Mouse (Mus musculus) hindbrain, postnatal 0 days (tissue): ENCODE data around the gene Gm5294. TPM values are rescaled to one million over a fixed set of nuclear protein-coding genes. Genes with fewer than 3 reads are reported as not detected.

Source experiments
- ATAC-seq: fragments of 200-750 bp; cut with Nextera tagmentation; 2 replicates; pipeline ENCODE4 v1.8.0; 2017; ENCODE audit warnings: mild to moderate bottlenecking, moderate TSS enrichment, moderate library complexity
- DNase-seq: peaks from one replicate; pipeline ENCODE4 v3.0.0-alpha.2; 2015; ENCODE audit warnings: low spot score
- H3K27ac ChIP-seq: fragments of 300-500 bp; sonication (generic); 2 replicates; pipeline ENCODE4 v1.5.1; 2014; ENCODE audit warnings: mild to moderate bottlenecking
- H3K27me3 ChIP-seq: fragments of 300-500 bp; sonication (generic); 2 replicates; pipeline ENCODE4 v1.6.1; 2014; ENCODE audit warnings: low read length, mixed read lengths; ENCODE audit not compliant: insufficient read depth
- H3K36me3 ChIP-seq: fragments of 300-500 bp; sonication (generic); 2 replicates; pipeline ENCODE4 v1.6.1; 2014; ENCODE audit warnings: low read length, mixed read lengths; ENCODE audit not compliant: insufficient read depth
- H3K4me1 ChIP-seq: fragments of 300-500 bp; sonication (generic); 2 replicates; pipeline ENCODE4 v1.6.1; 2014; ENCODE audit warnings: antibody characterized with exemption, low read length, mixed read lengths; ENCODE audit not compliant: insufficient read depth
- H3K4me2 ChIP-seq: fragments of 300-500 bp; sonication (generic); 2 replicates; pipeline ENCODE4 v1.6.1; 2014; ENCODE audit warnings: low read depth, mild to moderate bottlenecking, low read length, moderate library complexity, mixed read lengths
- H3K4me3 ChIP-seq: fragments of 300-500 bp; sonication (generic); 2 replicates; pipeline ENCODE4 v1.5.1; 2014; ENCODE audit warnings: low read length
- H3K9ac ChIP-seq: fragments of 300-500 bp; sonication (generic); replicated peaks from 2 replicates; pipeline ENCODE4 v1.6.1; 2014; ENCODE audit warnings: mild to moderate bottlenecking, low read length, moderate library complexity, mixed read lengths
- H3K9me3 ChIP-seq: fragments of 300-500 bp; sonication (generic); 2 replicates; pipeline ENCODE4 v1.6.1; 2016; ENCODE audit warnings: low read length, mixed read lengths
- CTCF ChIP-seq: IDR thresholded peaks from 2 replicates; pipeline ENCODE4 v1.5.1; 2016; ENCODE audit warnings: antibody characterized with exemption, control low read depth, low read depth
- WGBS: fragments of 180-500 bp; shearing (Covaris S2); extraction: QIAGEN DNeasy Blood & Tissue Kit; methylation state at CpG from one replicate; pipeline ENCODE4 v1.1.7; 2014; 5-methylcytosine and 5-hydroxymethylcytosine counted together
- polyA plus RNA-seq: library from polyadenylated mRNA; unstranded; fragments of >200 nt; fragmentation: Nextera tagmentation; extraction: Ambion mirVana; gene quantifications from 2 replicates; pipeline ENCODE4 v1.2.1, GENCODE M21; 2015
- total RNA-seq: library from RNA; depleted of rRNA; stranded (reverse); fragments of >200 nt; gene quantifications from 2 replicates; pipeline ENCODE4 v1.2.3, GENCODE M21; 2014; rRNA removed

Gm5294 gene
- total RNA-seq (1.0 TPM in 1 of 2 replicates, not detected in the other), polyA plus RNA-seq (0.48 and 0.59 TPM in 2 replicates)

DNA sequence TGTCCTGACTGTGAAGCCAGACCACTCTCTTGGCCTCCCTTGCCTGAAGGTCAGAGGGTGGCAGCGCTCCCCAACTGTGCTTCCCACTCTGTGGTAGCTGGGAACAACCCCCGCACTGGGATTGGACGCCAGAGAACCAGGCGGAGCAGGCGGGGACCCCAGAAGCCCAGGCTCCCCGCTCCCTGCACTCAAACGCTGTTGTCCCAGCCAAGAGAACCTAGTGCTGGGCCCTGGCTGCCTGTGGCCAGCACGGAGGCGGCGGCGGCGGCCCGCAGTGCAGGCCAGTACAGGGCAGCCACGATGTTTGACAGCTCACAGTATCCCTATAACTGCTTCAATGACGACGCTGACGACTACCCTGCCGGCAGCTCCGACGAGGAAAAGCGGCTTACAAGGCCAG, at the start of gene Gm5294:
Gm5294 (plus strand) TSS at position 301 of the 400 bp plus-strand sequence.
- no peaks in the 10 kb centered on the region for H3K9me3 ChIP-seq
- H3K9ac ChIP-seq: no peak within 1 kb of the TSS
- ATAC-seq (no peak), DNase-seq (no peak)
- H3K4me2 ChIP-seq: peak within 1 kb of the TSS; percentile 54
- no peak within 1 kb of the TSS for H3K27ac ChIP-seq
- peaks cover 40% of the 10 kb centered on the region for H3K27me3 ChIP-seq
- WGBS: 7% methylated on average over 21 of the region's 21 CpGs
- H3K36me3 ChIP-seq: no peaks in the 10 kb centered on the region
- H3K4me1 ChIP-seq: no peaks in the 10 kb centered on the region
- no peak for TF ChIP-seq CTCF
- H3K4me3 ChIP-seq: peak within 1 kb of the TSS; percentile 30

- Histone ChIP-seq H3K9me3 (no peaks in the 10 kb centered on the region), H3K27ac (no peak overlapping the region), H3K4me2 (no peak overlapping the region), H3K36me3 (peaks cover 14% of the 10 kb centered on the region), H3K27me3 (no peaks in the 10 kb centered on the region), H3K4me3 (no peak overlapping the region), H3K9ac (no peak overlapping the region), H3K4me1 (peaks cover 9% of the 10 kb centered on the region)
- ATAC-seq: no peak
- DNase-seq: no peak
- WGBS: 96% methylated on average over 5 of the region's 5 CpGs
- no peak for TF ChIP-seq CTCF
These were observed 44.8 kb upstream of the Gm5294 start for GRCm38 (mm10) chr5:138775096-138775495.

DNA sequence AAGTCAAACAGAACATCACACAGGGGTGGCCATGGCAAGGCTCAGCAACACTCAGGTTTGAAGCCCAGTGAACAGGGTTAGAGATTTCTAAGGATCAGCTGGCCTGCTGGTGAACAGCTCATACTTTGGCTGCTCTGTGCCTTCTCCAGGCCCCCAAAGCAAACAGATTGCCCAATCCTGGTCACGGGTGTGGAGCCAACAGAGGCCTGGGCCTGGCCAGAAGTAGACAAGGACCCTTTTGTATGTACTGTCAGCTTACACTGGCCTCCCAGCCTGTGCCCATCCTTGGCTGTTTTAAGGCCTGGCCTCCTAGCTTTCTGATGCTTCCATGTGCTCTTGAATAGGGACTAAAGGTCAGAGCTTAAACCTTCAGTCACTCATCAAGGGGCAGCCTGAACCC, 43.5 kb upstream of the Gm5294 start:
- Histone ChIP-seq H3K9me3 (no peaks in the 10 kb centered on the region), H3K4me2 (no peak overlapping the region), H3K4me3 (no peak overlapping the region), H3K27ac (no peak overlapping the region), H3K9ac (no peak overlapping the region), H3K36me3 (peaks cover 14% of the 10 kb centered on the region), H3K4me1 (peaks cover 9% of the 10 kb centered on the region), H3K27me3 (no peaks in the 10 kb centered on the region)
- ATAC-seq: peak; percentile 81; the same call in 1 of the 2 replicates
- WGBS: 64% methylated on average over 1 of the region's 1 CpGs
- peak; percentile 26 for DNase-seq
- TF ChIP-seq CTCF: no peak

DNA sequence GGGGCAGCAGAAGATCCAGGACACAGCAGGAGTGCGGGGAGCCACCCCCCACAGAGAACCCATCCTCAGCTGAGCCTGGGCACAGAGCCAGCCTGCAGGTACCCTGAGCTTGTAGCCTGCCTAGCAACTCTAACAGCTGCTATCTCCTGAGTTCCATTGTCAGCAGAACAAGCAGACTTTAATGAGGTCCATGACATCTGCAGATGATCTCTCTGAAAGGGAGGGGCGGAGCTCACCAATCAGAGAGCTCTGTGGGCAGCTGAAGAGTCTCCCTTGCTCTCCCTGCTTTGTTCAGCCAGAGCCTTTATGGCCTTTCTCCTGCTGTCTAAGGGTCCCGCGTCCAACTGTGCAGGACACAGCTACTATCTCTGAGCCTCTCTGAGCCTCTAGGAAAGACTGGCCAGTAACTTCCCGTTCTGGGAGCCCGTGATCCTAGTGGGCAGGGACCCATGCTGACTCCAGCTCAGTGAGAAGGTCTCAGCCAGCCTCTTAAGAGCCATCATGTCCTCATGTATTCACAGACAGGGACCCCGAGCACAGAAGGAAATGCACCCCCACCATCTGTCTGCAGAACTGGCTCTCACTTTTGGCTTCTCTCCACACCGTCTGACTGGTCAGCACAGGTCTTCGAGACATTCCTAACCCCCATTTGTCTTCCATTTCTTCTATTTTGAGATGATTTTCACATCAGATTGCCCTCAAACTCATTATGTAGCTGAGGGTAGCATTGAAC, 41.0 kb upstream of the Gm5294 start:
- Histone ChIP-seq H3K27ac (peak overlapping the region; percentile 77), H3K4me1 (peaks cover 9% of the 10 kb centered on the region), H3K9ac (no peak overlapping the region), H3K27me3 (no peaks in the 10 kb centered on the region), H3K4me3 (no peak overlapping the region), H3K36me3 (peaks cover 6% of the 10 kb centered on the region), H3K9me3 (no peaks in the 10 kb centered on the region), H3K4me2 (no peak overlapping the region)
- 25% methylated on average over 9 of the region's 9 CpGs for WGBS
- no peak for TF ChIP-seq CTCF
- DNase-seq: peak; percentile 70
- peak; percentile 72 for ATAC-seq

DNA sequence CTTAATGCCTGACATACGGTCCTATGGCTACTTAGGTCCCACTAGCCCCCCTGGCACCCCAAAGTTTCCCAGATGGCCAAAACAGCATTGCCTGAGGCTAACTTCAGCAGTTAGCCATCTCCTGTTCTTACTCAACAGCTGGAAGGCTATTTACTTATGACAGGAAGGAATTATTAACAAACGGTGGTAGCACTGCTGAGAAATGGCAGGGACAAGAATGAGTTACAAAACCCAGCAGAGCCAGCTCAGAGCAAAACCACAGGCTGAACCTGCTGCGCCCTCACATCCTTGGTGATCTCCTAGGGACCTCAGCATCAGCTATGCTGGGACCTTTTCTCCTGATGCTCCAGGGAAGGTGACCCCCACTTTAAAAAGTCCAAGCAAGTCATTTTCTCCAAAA, 40.2 kb upstream of the Gm5294 start:
- Histone ChIP-seq H3K36me3 (peaks cover 10% of the 10 kb centered on the region), H3K4me3 (no peak overlapping the region), H3K4me2 (no peak overlapping the region), H3K9ac (no peak overlapping the region), H3K4me1 (peaks cover 9% of the 10 kb centered on the region), H3K27ac (peak overlapping the region; percentile 77; the same call in 1 of the 2 replicates), H3K27me3 (no peaks in the 10 kb centered on the region), H3K9me3 (no peaks in the 10 kb centered on the region)
- TF ChIP-seq CTCF: no peak
- WGBS: 67% methylated on average over 3 of the region's 3 CpGs
- DNase-seq: no peak
- ATAC-seq: no peak

GRCm38 (mm10) chr5:138782697-138783096, 37.2 kb upstream of the Gm5294 start:
- ATAC-seq (no peak), DNase-seq (no peak)
- Histone ChIP-seq H3K4me1 (peaks cover 9% of the 10 kb centered on the region), H3K27ac (no peak overlapping the region), H3K9ac (no peak overlapping the region), H3K4me3 (no peak overlapping the region), H3K9me3 (no peaks in the 10 kb centered on the region), H3K4me2 (no peak overlapping the region), H3K27me3 (no peaks in the 10 kb centered on the region), H3K36me3 (peaks cover 7% of the 10 kb centered on the region; the same call in 1 of the 2 replicates)
- no peak for TF ChIP-seq CTCF
- WGBS: 86% methylated on average over 1 of the region's 1 CpGs

DNA sequence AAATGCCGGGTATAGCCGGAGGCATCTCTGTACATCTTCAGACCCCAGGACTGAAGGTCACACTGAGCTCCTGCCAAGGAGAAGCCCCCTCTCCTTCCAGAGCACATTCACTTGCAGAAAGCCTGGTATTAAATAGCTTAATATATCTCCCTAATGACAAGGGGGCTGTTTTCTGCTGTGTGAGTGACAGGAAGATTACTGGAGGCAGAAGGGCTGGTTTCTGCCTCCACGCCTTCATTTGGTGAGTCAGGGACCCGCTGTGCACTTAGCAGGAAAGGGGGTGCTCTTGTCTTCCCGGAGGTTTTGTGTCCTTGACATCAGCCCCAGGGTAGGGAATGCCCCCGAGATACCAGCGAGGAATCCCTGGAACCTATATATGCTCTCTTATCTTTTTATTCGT, 36.7 kb upstream of the Gm5294 start:
- Histone ChIP-seq H3K9ac (no peak overlapping the region), H3K4me2 (no peak overlapping the region), H3K27ac (no peak overlapping the region), H3K36me3 (peaks cover 7% of the 10 kb centered on the region; the same call in 1 of the 2 replicates), H3K4me1 (peaks cover 9% of the 10 kb centered on the region), H3K27me3 (no peaks in the 10 kb centered on the region), H3K4me3 (no peak overlapping the region), H3K9me3 (no peaks in the 10 kb centered on the region)
- ATAC-seq (no peak), DNase-seq (no peak)
- TF ChIP-seq CTCF: no peak
- WGBS: 75% methylated on average over 8 of the region's 8 CpGs
